Mouse (Mus musculus) megakaryocyte, adult 5-6 weeks (primary cell): ENCODE results near the gene Nrbp1. TPM values are rescaled to one million over a fixed set of nuclear protein-coding genes. Genes with fewer than 3 reads are reported as not detected.

Source experiments
- ATAC-seq: 2 replicates; pipeline ENCODE4 v1.8.0; 2016; ENCODE audit warnings: mild to moderate bottlenecking, inconsistent platforms; ENCODE audit not compliant: poor library complexity, severe bottlenecking
- total RNA-seq, 2 experiments: library from RNA; stranded (forward) in 1 of 2; stranded (reverse) in 1 of 2; fragments of 153-499, 151-499 nt in 1 of 2; fragments of 221-1000, 200-1000 nt in 1 of 2; gene quantifications; 2 replicates each; pipeline versions ENCODE4 v1.2.3 to v1.2.4; 2015 to 2017

Gene Nrbp1
- total RNA-seq, 2 experiments from 2014 or later, result 64.1 to 112 TPM

DNA sequence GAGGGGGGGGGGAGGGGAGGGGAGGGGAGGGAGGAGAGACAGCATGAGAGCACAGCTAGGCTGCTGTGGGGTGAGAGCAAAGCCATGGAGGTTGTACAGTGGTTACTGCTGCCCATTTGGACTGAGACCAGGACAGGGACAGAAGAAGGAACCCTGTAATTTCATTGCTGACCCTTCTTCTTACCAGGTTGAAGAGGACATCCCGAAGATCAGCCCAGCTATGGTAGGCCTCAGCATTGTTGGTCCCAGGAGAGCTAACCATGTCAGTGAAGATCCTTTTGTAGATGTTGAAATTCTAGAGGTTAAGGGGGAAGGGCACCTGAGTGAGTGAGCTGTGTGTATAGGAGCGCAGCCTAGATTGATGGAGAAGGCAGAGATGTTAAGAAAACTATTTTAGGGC lies 14.7 kb downstream of the Nrbp1 start:
- no peak for ATAC-seq

GRCm38 (mm10) chr5:31255971-31256370 lies 15.3 kb downstream of the Nrbp1 start:
- no peak for ATAC-seq

- no peak for ATAC-seq
Measured at GRCm38 (mm10) chr5:31257616-31258015, 17.0 kb downstream of the Nrbp1 start.

GRCm38 (mm10) chr5:31266101-31266500 lies 25.4 kb downstream of the Nrbp1 start:
- no peak for ATAC-seq

GRCm38 (mm10) chr5:31267686-31268085 lies 27.0 kb downstream of the Nrbp1 start:
- no peak for ATAC-seq

DNA sequence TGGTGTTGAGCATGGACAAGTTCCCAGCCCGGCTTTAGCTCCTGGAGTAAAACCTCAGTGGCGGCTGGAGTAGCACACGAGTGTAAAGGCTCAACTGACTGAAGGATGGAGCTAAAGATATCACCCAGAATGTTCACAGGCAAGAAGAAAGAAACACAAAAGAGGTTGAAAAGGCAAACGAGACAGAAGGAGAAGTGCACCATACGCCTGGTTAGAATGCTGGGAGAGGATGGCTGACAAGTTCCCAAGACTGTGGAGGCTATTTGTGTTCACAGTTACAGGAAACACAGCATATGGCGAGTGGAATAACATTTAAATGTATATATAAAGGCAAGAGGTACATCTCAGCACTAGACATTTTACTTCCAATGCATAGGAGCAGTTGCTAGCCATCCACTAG lies 32.4 kb downstream of the Nrbp1 start:
- no peak for ATAC-seq

DNA sequence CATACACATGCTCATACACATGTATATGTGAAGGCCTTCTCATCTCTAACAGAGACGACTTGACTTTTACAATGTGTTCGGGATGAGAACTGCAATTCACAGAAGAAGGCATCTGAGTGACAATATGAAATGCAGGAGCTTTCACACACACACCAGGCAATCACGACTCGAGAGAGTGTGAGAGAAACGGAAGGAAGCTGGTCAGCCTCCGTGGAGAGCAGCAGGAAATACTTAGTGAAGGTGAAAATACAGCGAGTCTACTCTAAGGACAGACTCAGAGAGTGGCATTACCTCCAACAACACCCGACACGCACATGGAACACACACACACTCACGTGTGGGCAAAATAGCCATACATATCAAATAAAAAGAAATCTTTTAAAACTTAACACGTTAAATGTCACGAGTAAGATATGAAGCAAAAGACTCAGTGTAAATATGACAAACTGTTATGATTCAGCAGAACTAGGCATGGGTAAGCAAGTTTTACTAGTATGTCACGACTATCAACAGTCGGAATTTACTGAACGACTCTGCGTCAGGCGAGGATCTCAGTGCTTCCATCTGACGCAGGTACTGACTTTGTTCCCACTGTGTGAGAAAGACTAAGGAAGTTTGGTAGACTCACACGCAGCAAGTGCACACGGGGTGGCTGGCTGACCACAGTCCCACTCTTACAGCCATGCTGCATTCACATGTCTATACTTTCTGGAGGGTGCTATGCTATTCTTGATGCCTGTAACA lies 38.8 kb downstream of the Nrbp1 start:
- ATAC-seq, result no peak

- peak; percentile 27; the same call in 1 of the 2 replicates for ATAC-seq
Measured at GRCm38 (mm10) chr5:31288225-31288624, 47.6 kb downstream of the Nrbp1 start.

DNA sequence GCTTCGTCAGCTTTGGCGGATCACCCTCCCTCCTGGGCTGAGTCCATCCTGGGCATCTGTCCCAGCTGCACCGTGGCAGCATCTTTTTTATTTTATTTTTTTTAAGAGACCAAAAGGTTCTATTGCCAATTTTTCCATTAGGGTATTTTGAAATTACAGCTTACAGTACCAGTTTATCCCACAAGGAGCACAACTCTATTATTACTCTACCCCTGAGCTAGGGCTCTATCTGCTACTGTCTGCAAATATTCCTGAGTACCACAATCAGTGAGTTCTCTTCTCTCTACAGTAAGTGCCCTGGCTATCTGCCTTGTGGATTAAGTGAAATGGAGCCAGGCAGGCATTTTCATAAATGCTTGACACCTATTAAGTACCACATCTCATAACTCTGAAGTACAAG lies 48.0 kb downstream of the Nrbp1 start:
- ATAC-seq, result no peak

DNA sequence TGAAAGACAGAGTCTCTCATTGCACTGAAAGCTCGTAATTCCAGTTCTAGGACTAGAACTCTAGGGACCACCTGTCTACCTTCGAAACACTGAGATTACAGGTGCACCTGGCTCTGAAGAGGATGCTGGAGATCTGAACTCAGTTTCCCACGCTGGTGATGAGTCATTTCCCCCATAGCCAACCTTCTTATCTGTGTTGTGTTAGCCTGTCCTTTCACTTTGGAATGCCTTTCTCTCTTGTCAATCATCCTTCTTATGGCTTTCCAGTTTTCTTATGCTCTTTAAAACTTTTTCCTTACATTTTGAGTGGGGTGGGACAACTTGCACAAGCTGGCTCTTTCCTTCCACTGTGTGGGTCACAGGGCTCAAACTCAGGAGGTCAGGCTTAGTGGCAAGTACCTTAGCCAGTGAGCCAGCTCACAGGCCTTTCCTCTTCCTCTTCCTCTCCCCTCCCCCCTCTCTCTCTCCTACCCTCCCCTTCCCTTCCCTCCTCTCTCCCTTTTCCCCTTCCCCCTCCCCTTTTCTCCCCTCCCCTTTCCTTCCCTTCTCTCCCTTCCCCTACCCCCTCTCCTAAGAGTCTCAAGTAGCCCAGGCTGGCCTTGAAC lies 49.1 kb downstream of the Nrbp1 start:
- ATAC-seq, result no peak

GRCm38 (mm10) chr5:31290521-31291360 lies 50.1 kb downstream of the Nrbp1 start, which contains the start of gene Ift172:
Ift172 (minus strand) TSS chr5:31291116.
- peak; percentile 94 for ATAC-seq

DNA sequence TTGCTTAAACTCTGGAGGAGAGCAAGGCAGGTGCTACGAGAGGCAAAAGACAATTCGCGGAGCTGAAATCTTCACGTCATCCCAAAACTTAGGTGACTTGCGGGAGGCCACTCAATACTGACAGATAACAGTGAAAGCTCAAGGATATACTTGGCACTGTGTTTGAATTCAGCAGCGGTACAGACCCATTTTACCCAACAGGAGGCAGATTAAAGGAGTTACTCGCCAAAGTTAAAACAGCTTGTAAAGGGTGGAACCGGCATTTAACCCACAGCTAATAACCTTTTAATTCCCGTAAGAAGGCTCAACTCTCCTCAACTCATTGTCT lies 50.7 kb downstream of the Nrbp1 start:
- ATAC-seq, result no peak

GRCm38 (mm10) chr5:31294964-31295605 lies 54.4 kb downstream of the Nrbp1 start:
- ATAC-seq, result no peak

DNA sequence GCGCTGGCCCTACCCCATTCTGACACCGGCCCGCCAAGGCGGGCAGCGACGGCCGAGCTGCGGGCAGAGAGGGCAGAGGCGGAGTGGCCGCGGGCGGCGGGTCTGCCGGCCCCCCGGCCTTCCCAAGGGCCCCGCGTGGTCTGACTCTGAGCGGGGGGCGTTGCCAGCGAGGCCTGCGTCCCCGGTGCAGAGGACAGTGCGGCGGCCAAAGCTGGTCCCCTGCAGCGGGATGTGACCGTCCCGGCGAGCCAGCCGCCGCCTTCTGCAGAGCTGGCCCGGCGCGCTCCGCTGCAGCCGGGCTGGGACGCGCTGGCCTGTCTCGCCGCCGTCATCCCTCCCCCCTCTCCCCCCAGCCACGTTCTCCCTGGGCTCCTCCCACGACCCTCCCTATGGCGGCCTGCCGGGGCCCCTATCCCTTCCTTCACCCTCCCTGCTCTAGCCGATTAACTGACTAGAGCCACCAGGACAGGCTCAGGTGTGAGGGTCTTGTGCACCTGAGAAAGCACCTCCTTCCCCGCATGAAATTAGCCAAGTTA lies 55.0 kb downstream of the Nrbp1 start, which contains the start of gene Fndc4:
TSS of gene Fndc4 (minus strand) at position 475 of the 536 bp plus-strand sequence.
- ATAC-seq, result no peak

DNA sequence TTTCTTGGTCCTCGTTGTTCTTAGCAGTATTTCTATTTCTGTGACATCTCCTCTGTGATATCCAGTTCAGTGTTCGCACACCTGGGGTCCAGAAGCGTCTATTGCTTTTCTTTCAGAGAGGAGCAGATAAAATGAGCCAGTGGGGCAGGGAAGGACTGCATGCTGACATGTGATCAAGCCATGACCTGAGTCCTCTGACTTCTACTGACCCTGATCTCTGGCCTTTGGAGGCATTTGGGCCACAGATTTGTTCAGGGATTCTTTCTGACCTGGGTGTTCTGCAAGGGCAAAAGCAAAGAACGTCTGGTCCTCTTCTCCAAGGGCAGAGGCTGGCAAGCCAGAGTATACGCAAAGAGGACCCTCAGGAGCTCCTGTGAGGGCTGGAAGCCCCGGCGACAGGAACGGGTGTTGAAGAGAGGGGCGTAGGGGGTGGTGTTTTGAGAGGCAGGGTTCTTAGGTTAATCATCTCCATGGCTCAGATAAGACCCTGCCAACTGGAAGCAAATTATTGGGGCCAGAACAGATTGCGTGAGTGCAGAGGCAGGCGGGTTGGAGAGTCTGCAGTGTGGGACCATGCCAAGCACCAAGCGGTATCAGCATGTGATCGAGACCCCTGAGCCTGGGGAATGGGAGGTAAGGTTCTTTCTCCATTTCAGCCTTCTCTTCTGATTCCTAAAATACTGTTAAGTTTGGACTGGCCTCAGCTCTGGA lies 56.5 kb downstream of the Nrbp1 start, which contains the start of gene Gckr:
TSS of gene Gckr (plus strand) at position 397 of the 711 bp plus-strand sequence.
- ATAC-seq, result no peak

GRCm38 (mm10) chr5:31297981-31298380 lies 57.3 kb downstream of the Nrbp1 start:
- no peak for ATAC-seq

GRCm38 (mm10) chr5:31298486-31298885 lies 57.8 kb downstream of the Nrbp1 start:
- ATAC-seq, result no peak; the same call in 1 of the 2 replicates
